Mouse (Mus musculus) liver, embryonic 16.5 days (tissue): ENCODE results near the gene Adam11. TPM values are rescaled to one million over a fixed set of nuclear protein-coding genes. Genes with fewer than 3 reads are reported as not detected.
A peak's percentile ranks its signal among the peaks of the same experiment; 100 is the strongest.

Experiments
- ATAC-seq: fragments of 200-750 bp; cut with Nextera tagmentation; 2 replicates; pipeline ENCODE4 v1.8.0; 2017; ENCODE audit warnings: low read depth, mild to moderate bottlenecking, moderate number of reproducible peaks, moderate library complexity
- H3K27ac ChIP-seq: fragments of 300-500 bp; sonication (generic); 2 replicates; pipeline ENCODE4 v1.5.1; 2014; ENCODE audit warnings: mild to moderate bottlenecking, low read length
- H3K27me3 ChIP-seq: fragments of 300-500 bp; sonication (generic); 2 replicates; pipeline ENCODE4 v1.6.1; 2014; ENCODE audit warnings: low read depth, low read length, mixed read lengths; ENCODE audit not compliant: control insufficient read depth, insufficient read depth
- H3K36me3 ChIP-seq: fragments of 300-500 bp; sonication (generic); 2 replicates; pipeline ENCODE4 v1.6.1; 2014; ENCODE audit warnings: mild to moderate bottlenecking; ENCODE audit not compliant: control insufficient read depth, insufficient read depth
- H3K4me1 ChIP-seq: fragments of 300-500 bp; sonication (generic); 2 replicates; pipeline ENCODE4 v1.6.1; 2014; ENCODE audit warnings: low read depth, low read length, mixed read lengths; ENCODE audit not compliant: control insufficient read depth
- H3K4me2 ChIP-seq: fragments of 300-500 bp; sonication (generic); 2 replicates; pipeline ENCODE4 v1.6.1; 2014; ENCODE audit warnings: low read depth, low read length, mixed read lengths
- H3K4me3 ChIP-seq: fragments of 300-500 bp; sonication (generic); 2 replicates; pipeline ENCODE4 v1.5.1; 2014; ENCODE audit warnings: low read depth, mild to moderate bottlenecking, low read length
- H3K9ac ChIP-seq: fragments of 300-500 bp; sonication (generic); 2 replicates; pipeline ENCODE4 v1.6.1; 2014; ENCODE audit warnings: low read depth, low read length
- H3K9me3 ChIP-seq: fragments of 300-500 bp; sonication (generic); replicated peaks from 2 replicates; pipeline ENCODE4 v1.6.1; 2016; ENCODE audit warnings: low read length; ENCODE audit not compliant: control insufficient read depth
- WGBS: fragments of 180-500 bp; shearing (Covaris S2); extraction: QIAGEN DNeasy Blood & Tissue Kit; methylation state at CpG from one replicate; pipeline ENCODE4 v1.1.7; 2014; ENCODE audit not compliant: insufficient replicate concordance; 5-methylcytosine and 5-hydroxymethylcytosine counted together
- polyA plus RNA-seq: library from polyadenylated mRNA; unstranded; fragments of >200 nt; fragmentation: Nextera tagmentation; extraction: Ambion mirVana; gene quantifications from 2 replicates; pipeline ENCODE4 v1.2.1, GENCODE M21; 2015

Adam11 gene
- polyA plus RNA-seq, 1 experiment from 2014 or later = 0.35 TPM

DNA sequence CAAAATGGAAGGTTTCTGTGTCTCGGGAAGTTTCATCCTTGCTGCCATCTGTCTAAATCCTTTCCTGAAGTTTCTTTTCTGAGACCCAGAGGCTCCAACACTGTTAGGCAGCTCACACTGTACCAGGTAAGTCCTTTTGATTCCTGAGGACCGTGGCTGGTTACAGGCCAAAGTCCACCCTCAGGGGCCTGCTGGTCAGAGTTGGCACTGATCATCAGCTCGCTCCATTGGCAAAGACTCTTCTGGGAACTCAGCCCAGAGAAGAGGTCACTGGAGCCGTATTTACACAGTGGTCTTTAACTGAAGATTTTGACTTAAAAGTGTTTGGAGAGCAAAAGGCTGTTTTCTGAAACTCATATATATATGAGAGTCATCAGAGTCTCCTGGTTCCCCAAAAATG lies 12.9 kb upstream of the Adam11 start:
- no peak overlapping the region for H3K4me3 ChIP-seq
- ATAC-seq = no peak
- no peaks in the 10 kb centered on the region for H3K9me3 ChIP-seq
- no peaks in the 10 kb centered on the region for H3K4me1 ChIP-seq
- WGBS = 56% methylated on average over 4 of the region's 4 CpGs
- no peak overlapping the region for H3K4me2 ChIP-seq
- no peak overlapping the region for H3K27ac ChIP-seq
- no peaks in the 10 kb centered on the region for H3K36me3 ChIP-seq
- no peak overlapping the region for H3K9ac ChIP-seq
- H3K27me3 ChIP-seq = no peaks in the 10 kb centered on the region

DNA sequence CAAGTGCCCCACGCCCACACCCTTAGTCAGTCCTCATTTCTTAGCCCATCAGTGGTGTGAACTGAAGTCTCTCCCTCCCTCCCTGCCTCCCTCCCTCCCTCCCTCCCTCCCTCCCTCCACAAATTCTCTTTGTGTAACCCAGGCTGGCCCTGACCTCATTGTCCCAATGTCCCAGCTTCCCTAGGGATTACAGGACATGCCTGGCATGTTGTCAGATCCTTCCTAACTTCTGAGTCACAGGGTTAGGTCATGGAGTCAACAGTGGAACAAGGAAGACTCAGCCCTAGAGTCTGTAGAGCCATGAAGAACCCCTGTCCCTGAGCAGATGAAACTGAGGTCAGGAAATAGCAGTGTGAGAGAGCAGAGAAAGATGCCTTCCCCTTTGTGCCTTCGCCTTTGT lies 11.5 kb upstream of the Adam11 start:
- no peaks in the 10 kb centered on the region for H3K36me3 ChIP-seq
- H3K9ac ChIP-seq = no peak overlapping the region
- H3K27me3 ChIP-seq = no peaks in the 10 kb centered on the region
- H3K27ac ChIP-seq = no peak overlapping the region
- no peak overlapping the region for H3K4me3 ChIP-seq
- no peaks in the 10 kb centered on the region for H3K4me1 ChIP-seq
- no peak overlapping the region for H3K4me2 ChIP-seq
- no peaks in the 10 kb centered on the region for H3K9me3 ChIP-seq
- ATAC-seq = no peak
- 61% methylated on average over 2 of the region's 2 CpGs for WGBS

DNA sequence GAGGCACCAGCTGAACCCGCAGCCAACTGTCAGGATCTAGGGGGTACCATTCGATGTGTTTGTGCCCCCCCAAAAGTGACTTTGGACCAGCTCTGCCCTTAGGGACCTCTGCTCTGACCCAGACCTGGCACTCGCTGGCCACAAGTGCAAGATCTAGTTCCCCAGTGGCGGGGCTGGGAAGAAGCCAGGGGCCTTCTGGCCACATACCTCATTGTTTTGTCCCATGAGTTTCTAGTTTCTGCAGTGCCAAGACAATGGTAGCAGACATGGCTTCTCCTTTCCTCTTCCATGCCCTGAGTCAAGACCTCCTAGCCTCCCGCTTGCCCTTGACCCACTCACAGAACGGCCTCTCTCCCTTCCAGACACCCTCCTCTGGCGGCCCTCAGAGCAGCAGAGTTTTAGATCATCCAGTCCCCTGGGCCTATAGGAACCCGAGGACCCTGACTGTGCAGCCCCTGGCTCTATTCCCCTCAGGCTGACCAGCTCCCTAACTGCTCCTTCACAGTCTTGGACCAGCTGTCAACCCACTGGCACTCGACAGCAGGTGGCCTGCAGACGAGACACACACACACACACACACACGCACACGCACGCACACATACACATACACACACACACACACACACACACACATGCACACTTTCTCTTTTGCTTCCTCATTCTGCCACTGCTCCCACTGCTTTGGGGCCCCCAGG lies 8.2 kb upstream of the Adam11 start:
- Histone ChIP-seq H3K4me3 (no peak overlapping the region), H3K4me1 (no peaks in the 10 kb centered on the region), H3K9ac (no peak overlapping the region), H3K9me3 (no peaks in the 10 kb centered on the region), H3K4me2 (no peak overlapping the region), H3K27me3 (no peaks in the 10 kb centered on the region), H3K27ac (no peak overlapping the region), H3K36me3 (no peaks in the 10 kb centered on the region)
- 47% methylated on average over 13 of the region's 13 CpGs for WGBS
- ATAC-seq = no peak

DNA sequence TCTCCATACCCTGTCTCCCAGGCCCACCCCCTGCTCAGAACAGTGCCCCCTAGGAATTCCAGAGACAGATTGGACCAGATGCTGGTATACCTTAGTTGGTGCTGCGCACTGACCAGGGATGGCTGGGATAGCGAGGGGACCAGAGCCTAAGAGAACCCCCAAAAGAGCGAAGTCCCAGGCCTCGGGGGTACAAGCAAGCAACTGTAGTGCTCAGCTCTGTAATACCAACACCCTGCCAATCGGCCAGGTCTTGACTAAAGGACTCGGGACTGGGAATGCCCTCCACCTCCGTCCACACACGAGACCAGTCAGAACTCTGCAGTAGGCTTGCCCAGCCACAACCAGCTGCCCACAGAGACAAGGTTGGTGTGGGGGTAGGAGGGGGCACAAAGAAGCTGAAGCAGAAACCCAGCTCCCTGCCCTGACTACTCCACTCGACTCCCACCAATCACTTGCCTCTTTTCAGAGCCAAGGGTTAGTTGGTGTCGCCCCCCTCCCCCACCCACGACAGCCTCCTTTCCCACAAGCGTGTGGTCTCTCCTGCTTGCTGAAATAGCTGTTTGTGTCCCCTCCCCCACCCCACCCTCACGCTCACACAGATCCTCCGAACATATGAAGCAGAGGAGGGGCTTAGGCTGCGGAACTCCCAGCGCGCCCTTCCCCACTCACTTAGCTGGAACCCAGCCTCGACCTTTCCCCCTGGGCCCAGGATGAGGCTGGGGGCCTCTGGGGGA lies 7.5 kb upstream of the Adam11 start:
- H3K4me2 ChIP-seq = no peak overlapping the region
- ATAC-seq = no peak

DNA sequence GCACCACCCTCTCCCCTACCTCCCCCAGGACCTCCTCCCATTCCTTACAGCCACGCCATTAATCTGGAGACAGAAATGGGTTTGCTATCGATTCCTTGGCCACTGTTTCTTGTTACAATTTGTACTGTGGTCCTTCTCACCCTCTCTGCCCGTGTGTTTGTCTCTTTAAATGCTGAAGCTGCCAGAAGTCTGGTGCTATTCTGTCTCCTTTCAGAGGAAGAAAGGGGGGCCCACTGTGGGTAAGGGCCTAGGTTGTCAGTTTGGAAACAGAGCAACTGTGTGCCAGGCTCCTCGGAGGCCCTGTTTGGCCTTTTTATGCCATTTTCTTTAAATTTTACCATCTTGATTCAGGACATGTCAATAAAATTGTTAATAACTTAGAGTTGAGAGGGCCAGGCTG lies 6.8 kb upstream of the Adam11 start:
- H3K9ac ChIP-seq = no peak overlapping the region
- no peaks in the 10 kb centered on the region for H3K4me1 ChIP-seq
- WGBS = 19% methylated on average over 4 of the region's 4 CpGs
- no peaks in the 10 kb centered on the region for H3K27me3 ChIP-seq
- no peak overlapping the region for H3K27ac ChIP-seq
- no peak overlapping the region for H3K4me2 ChIP-seq
- no peak overlapping the region for H3K4me3 ChIP-seq
- no peaks in the 10 kb centered on the region for H3K9me3 ChIP-seq
- H3K36me3 ChIP-seq = no peaks in the 10 kb centered on the region
- no peak for ATAC-seq

More for the DNA sequence above, 7.5 kb upstream of the Adam11 start:
- Histone ChIP-seq H3K27me3 (no peaks in the 10 kb centered on the region), H3K27ac (no peak overlapping the region), H3K9me3 (no peaks in the 10 kb centered on the region), H3K36me3 (no peaks in the 10 kb centered on the region), H3K4me3 (no peak overlapping the region), H3K4me1 (no peaks in the 10 kb centered on the region), H3K9ac (no peak overlapping the region)
- 25% methylated on average over 18 of the region's 18 CpGs for WGBS

DNA sequence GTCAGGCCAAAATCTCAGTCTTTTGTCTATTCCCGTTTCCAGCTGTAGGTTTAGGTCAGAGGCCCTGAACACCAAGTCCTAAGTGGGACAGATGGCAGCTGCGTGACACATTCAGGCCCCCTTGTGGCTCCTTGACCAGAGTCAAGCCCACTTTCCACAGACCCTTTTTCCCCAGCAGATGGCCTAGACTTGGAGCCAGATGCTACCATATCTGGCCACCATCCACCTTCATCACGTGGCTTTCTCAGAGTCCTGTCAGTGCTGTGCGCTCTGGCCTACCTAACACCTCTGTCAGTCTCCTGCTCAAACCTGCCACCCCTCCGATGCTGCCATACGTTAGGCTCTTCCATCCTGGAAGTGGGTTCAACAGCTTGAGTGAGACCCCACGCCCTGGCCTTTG lies 5.8 kb upstream of the Adam11 start:
- 68% methylated on average over 7 of the region's 7 CpGs for WGBS
- peaks cover 8% of the 10 kb centered on the region for H3K27me3 ChIP-seq
- H3K4me2 ChIP-seq = no peak overlapping the region
- no peak overlapping the region for H3K9ac ChIP-seq
- H3K4me3 ChIP-seq = no peak overlapping the region
- no peaks in the 10 kb centered on the region for H3K36me3 ChIP-seq
- H3K4me1 ChIP-seq = no peaks in the 10 kb centered on the region
- no peak for ATAC-seq
- H3K9me3 ChIP-seq = no peaks in the 10 kb centered on the region
- no peak overlapping the region for H3K27ac ChIP-seq

DNA sequence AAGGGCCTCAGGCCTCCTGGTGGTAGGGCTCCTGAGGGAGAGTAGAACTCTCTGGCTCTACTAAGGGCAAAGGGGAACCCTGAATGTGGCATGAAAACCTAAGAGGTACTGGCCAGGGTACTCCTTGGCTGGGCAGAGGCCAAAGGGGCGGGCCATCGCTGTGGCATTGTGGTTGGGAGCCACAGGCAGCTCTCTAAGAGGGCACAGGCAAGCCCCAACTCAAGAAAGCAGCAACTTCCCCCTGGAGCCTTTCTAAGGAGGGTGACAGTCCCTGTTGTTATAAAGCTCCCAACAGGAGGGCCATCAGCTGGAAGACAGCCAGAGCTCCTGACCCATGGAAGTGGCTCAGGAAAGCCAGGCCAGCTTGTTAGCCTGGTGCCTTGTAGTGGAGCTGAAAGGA lies 2.3 kb upstream of the Adam11 start:
- 49% methylated on average over 2 of the region's 2 CpGs for WGBS
- Histone ChIP-seq H3K4me2 (no peak overlapping the region), H3K4me3 (no peak overlapping the region), H3K27me3 (peaks cover 43% of the 10 kb centered on the region), H3K4me1 (no peaks in the 10 kb centered on the region; the same call in 1 of the 2 replicates), H3K9ac (no peak overlapping the region), H3K9me3 (no peaks in the 10 kb centered on the region), H3K36me3 (no peaks in the 10 kb centered on the region), H3K27ac (no peak overlapping the region)
- no peak for ATAC-seq

DNA sequence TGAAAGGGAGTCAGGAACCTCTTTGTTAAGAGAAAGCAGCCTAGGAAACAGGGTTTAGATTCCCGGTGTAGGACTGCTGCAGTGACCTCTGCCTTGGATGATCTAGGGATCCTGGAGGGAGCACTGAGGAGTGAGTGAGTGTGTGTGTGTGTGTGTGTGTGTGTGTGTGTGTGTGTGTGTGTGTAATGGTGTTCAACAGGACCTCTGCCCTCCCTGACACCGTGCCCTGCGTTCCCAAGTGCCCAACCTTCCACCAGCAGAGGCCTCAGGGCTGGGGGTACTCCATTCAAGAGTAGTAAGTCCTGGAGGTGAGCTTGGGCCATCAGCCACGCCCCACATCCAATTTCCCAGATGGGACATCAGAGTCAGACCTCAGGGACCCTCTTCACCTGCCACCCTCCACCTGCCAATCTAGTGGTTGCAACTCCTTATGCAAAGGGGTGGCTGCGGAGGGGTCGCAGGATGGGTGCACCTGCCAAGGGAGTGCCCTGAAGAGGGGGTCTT lies 382 bp upstream of the Adam11 start:
- Histone ChIP-seq H3K27me3 (peaks cover 43% of the 10 kb centered on the region), H3K9me3 (no peaks in the 10 kb centered on the region), H3K4me3 (peak overlapping the region; percentile 57), H3K4me2 (peak overlapping the region; percentile 75; the same call in 1 of the 2 replicates), H3K27ac (no peak overlapping the region), H3K4me1 (no peaks in the 10 kb centered on the region; the same call in 1 of the 2 replicates), H3K36me3 (no peaks in the 10 kb centered on the region), H3K9ac (no peak overlapping the region)
- ATAC-seq = no peak
- WGBS = 30% methylated on average over 6 of the region's 6 CpGs

DNA sequence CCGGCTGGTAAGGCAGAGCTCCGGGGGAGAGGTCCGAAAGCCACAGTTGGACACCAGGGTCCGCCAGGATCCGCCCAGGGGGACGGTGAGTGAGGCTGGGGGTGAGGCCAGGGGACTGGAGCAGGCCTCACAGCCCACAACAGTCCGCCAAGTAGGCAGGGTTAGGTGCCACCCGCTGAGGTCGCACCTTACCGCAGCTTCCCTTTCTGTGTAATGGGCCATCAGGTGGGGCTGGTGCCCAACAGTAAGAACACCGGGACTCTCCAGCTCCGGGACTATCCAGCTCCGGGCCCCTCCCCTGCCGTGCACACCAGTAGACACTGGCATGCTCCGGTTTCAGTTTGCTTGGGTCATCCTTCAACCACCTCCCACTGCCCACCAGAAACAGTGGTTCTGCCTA lies 1.0 kb downstream of the Adam11 start:
- Histone ChIP-seq H3K4me2 (peak overlapping the region; percentile 75; the same call in 1 of the 2 replicates), H3K4me3 (no peak overlapping the region), H3K9me3 (no peaks in the 10 kb centered on the region), H3K27ac (no peak overlapping the region), H3K36me3 (no peaks in the 10 kb centered on the region), H3K27me3 (peaks cover 43% of the 10 kb centered on the region), H3K4me1 (no peaks in the 10 kb centered on the region; the same call in 1 of the 2 replicates), H3K9ac (no peak overlapping the region)
- WGBS = 9% methylated on average over 15 of the region's 15 CpGs
- ATAC-seq = no peak
